Mouse (Mus musculus) thymus, postnatal 25 days (tissue): Measurements from ENCODE around the gene Chil4.

Source experiments
- DNase-seq: peaks from one replicate; pipeline ENCODE4 v3.0.0; 2022

Gene Chil4

DNA sequence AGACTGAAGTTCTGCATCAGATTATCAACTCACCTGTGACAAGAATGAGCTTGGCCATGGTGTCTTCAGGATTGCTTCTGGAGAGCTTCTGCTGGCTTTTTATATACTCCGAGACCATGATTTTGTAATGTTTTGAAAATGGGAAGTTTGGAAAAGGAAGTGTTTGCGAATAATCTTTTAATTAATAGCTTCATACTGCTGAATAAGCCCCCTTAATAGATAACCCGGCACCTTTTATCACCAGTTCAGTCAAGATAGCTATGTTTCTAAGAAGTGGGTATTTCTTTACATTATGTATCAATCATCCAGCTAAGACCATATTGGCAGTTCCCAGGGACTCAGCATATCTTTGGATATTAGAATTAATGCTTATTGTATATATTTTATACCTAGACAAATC is 51.8 kb downstream of the Chil4 start, which contains the start of gene Chil3:
Chil3 (minus strand) TSS at position 101 of the 400 bp plus-strand sequence.
- DNase-seq: no peak

GRCm38 (mm10) chr3:106154413-106154812 is 64.9 kb downstream of the Chil4 start:
- DNase-seq: no peak
